Mouse (Mus musculus) thymus, postnatal 4 days (tissue): ENCODE data around the gene Iqgap3.
A peak's percentile ranks its signal among the peaks of the same experiment; 100 is the strongest.

Experiments
- DNase-seq: peaks from one replicate; pipeline ENCODE4 v3.0.0; 2021

The Iqgap3 gene

GRCm38 (mm10) chr3:88150999-88151364 is 69.2 kb downstream of the Iqgap3 start:
- DNase-seq, result no peak

- peak; percentile 46 for DNase-seq
These were observed 70.3 kb downstream of the Iqgap3 start for GRCm38 (mm10) chr3:88152056-88152455.

- DNase-seq, result no peak
These were observed 71.7 kb downstream of the Iqgap3 start for GRCm38 (mm10) chr3:88153290-88154011.

- no peak for DNase-seq
These were observed 72.5 kb downstream of the Iqgap3 start for GRCm38 (mm10) chr3:88154236-88154635.

GRCm38 (mm10) chr3:88156817-88157216 is 75.0 kb downstream of the Iqgap3 start:
- DNase-seq, result no peak

GRCm38 (mm10) chr3:88157771-88158597 is 76.2 kb downstream of the Iqgap3 start:
- DNase-seq, result peak; percentile 85

GRCm38 (mm10) chr3:88158991-88159390 is 77.2 kb downstream of the Iqgap3 start:
- no peak for DNase-seq

GRCm38 (mm10) chr3:88160856-88161255 is 79.1 kb downstream of the Iqgap3 start:
- DNase-seq, result no peak

- no peak for DNase-seq
These were observed 80.5 kb downstream of the Iqgap3 start for GRCm38 (mm10) chr3:88162259-88162658.

- DNase-seq, result no peak
These were observed 81.0 kb downstream of the Iqgap3 start for GRCm38 (mm10) chr3:88162811-88163210.

- no peak for DNase-seq
These were observed 82.1 kb downstream of the Iqgap3 start for GRCm38 (mm10) chr3:88163847-88164246.

- DNase-seq, result no peak
These were observed 82.5 kb downstream of the Iqgap3 start for GRCm38 (mm10) chr3:88164263-88164662.

- DNase-seq, result no peak
These were observed 84.3 kb downstream of the Iqgap3 start for GRCm38 (mm10) chr3:88166056-88166455.

GRCm38 (mm10) chr3:88170361-88170760 is 88.6 kb downstream of the Iqgap3 start:
- no peak for DNase-seq
